ENCODE assay signal across 8 mouse cellular contexts in genomic region chr5:24335888-24336511, GRCm38 (mm10). TPM values are rescaled to one million over a fixed set of nuclear protein-coding genes. Genes with fewer than 3 reads are reported as not detected.
DNase-seq lines count a peak whose midpoint lies in the region; ATAC-seq lines count a peak whose summit lies in the region.

No protein-coding gene starts in this region.

- H3K9ac ChIP-seq in kidney, embryonic 16.5 days (replicated peaks; ENCODE audit: low read length) = no peak overlapping the region

- H3K27me3 ChIP-seq in heart, embryonic 10.5 days (ENCODE audit: insufficient read depth, poor library complexity, severe bottlenecking) = no peaks in the 10 kb centered on the region
- no peaks in the 10 kb centered on the region for H3K27me3 ChIP-seq in kidney, embryonic 16.5 days (ENCODE audit: insufficient read depth, low read length)

- peaks cover 40% of the 10 kb centered on the region for H3K36me3 ChIP-seq in heart, embryonic 10.5 days
- no peaks in the 10 kb centered on the region for H3K36me3 ChIP-seq in kidney, embryonic 16.5 days (ENCODE audit: insufficient read depth, low read length)

- WGBS in heart, embryonic 10.5 days = 19% methylated on average over 3 of the region's 3 CpGs
- 20% methylated on average over 3 of the region's 3 CpGs for WGBS in kidney, embryonic 16.5 days

- H3K27ac ChIP-seq in heart, embryonic 10.5 days = peak overlapping the region; percentile 83
- H3K27ac ChIP-seq in kidney, embryonic 16.5 days (ENCODE audit: low read length) = peak overlapping the region; percentile 31

- DNase-seq in adrenal gland, adult 2 months = peak; percentile 72
- no peak for DNase-seq in adrenal gland, adult 8-10 months
- DNase-seq in 3T3-L1 (ENCODE audit: low read depth, low spot score) = peak; percentile 63
- peak; percentile 42 for DNase-seq in cerebellum, adult 8-10 months
- DNase-seq in heart, embryonic 10.5 days (ENCODE audit: low spot score) = peak; percentile 91
- peak; percentile 75 to 77 for DNase-seq in lung, postnatal 4 days
- DNase-seq in testis, postnatal 10 days (ENCODE audit: low spot score) = peak; percentile 80

- no peak overlapping the region for H3K4me3 ChIP-seq in heart, embryonic 10.5 days
- no peak overlapping the region for H3K4me3 ChIP-seq in kidney, embryonic 16.5 days (ENCODE audit: low read length)

- H3K4me2 ChIP-seq in kidney, embryonic 16.5 days (replicated peaks; ENCODE audit: low read depth, low read length) = no peak overlapping the region

- H3K4me1 ChIP-seq in heart, embryonic 10.5 days = peaks cover 87% of the 10 kb centered on the region
- H3K4me1 ChIP-seq in kidney, embryonic 16.5 days (ENCODE audit: insufficient read depth, low read length) = peaks cover 18% of the 10 kb centered on the region

- no peaks in the 10 kb centered on the region for H3K9me3 ChIP-seq in heart, embryonic 10.5 days
- H3K9me3 ChIP-seq in kidney, embryonic 16.5 days (ENCODE audit: low read length) = no peaks in the 10 kb centered on the region

- peak; percentile 80 for ATAC-seq in kidney, embryonic 16.5 days (ENCODE audit: low FRiP score, low TSS enrichment)

RNA-seq across cellular contexts. Expression of gene Kcnh2, which starts 15.4 kb away (rescaled TPM):
- total RNA-seq in adrenal gland, adult 2 months (2021) = 10 to 100 TPM; 12.3 to 26.4 TPM
- 75.2 and 99.5 TPM in 2 replicates for polyA plus RNA-seq in adrenal gland, adult 2 months (2012; rRNA removed)
- total RNA-seq in adrenal gland, adult 8-10 months (2022) = 10 to 100 TPM; 17.7 to 47.2 (median 36.0) TPM
- polyA plus RNA-seq in heart, embryonic 10.5 days (2016; fragmentation: Nextera tagmentation; extraction: Ambion mirVana) = 28.8 and 32.2 TPM in 2 replicates
- polyA plus RNA-seq in kidney, embryonic 16.5 days (2015; fragmentation: Nextera tagmentation; extraction: Ambion mirVana) = 5.9 and 6.5 TPM in 2 replicates

RNA-seq across cellular contexts. Expression of gene Nos3, which starts 28.6 kb away (rescaled TPM):
- total RNA-seq in adrenal gland, adult 2 months (2021) = 10 to 100 TPM in 1 of 2 experiments, 1 to 10 TPM in 1; 8.5 to 13.6 TPM
- 22.1 and 33.1 TPM in 2 replicates for polyA plus RNA-seq in adrenal gland, adult 2 months (2012; rRNA removed)
- 10 to 100 TPM in 1 of 4 experiments, 1 to 10 TPM in 3; 6.5 to 11.2 (median 9.1) TPM for total RNA-seq in adrenal gland, adult 8-10 months (2022)
- 23.2 and 40.8 TPM in 2 replicates for polyA plus RNA-seq in heart, embryonic 10.5 days (2016; fragmentation: Nextera tagmentation; extraction: Ambion mirVana)
- 19.7 and 20.3 TPM in 2 replicates for polyA plus RNA-seq in kidney, embryonic 16.5 days (2015; fragmentation: Nextera tagmentation; extraction: Ambion mirVana)

RNA-seq across cellular contexts. Expression of gene Atg9b, which starts 55.9 kb away (rescaled TPM):
- total RNA-seq in adrenal gland, adult 2 months (2021) = 1 to 10 TPM; 1.5 to 1.7 TPM
- 7.5 and 11.6 TPM in 2 replicates for polyA plus RNA-seq in adrenal gland, adult 2 months (2012; rRNA removed)
- total RNA-seq in adrenal gland, adult 8-10 months (2022) = 1 to 10 TPM in 1 of 4 experiments, under 1 TPM in 3; 0.55 to 1.3 (median 0.64) TPM
- 1.2 and 2.3 TPM in 2 replicates for polyA plus RNA-seq in heart, embryonic 10.5 days (2016; fragmentation: Nextera tagmentation; extraction: Ambion mirVana)
- polyA plus RNA-seq in kidney, embryonic 16.5 days (2015; fragmentation: Nextera tagmentation; extraction: Ambion mirVana) = 1.0 and 1.7 TPM in 2 replicates

RNA-seq across cellular contexts. Expression of gene Abcb8, which starts 57.5 kb away (rescaled TPM):
- total RNA-seq in adrenal gland, adult 2 months (2021) = 10 to 100 TPM; 63.6 to 69.8 TPM
- 165 and 174 TPM in 2 replicates for polyA plus RNA-seq in adrenal gland, adult 2 months (2012; rRNA removed)
- total RNA-seq in adrenal gland, adult 8-10 months (2022) = 10 to 100 TPM; 73.5 to 97.6 (median 86.0) TPM
- polyA plus RNA-seq in heart, embryonic 10.5 days (2016; fragmentation: Nextera tagmentation; extraction: Ambion mirVana) = 62.7 and 81.3 TPM in 2 replicates
- polyA plus RNA-seq in kidney, embryonic 16.5 days (2015; fragmentation: Nextera tagmentation; extraction: Ambion mirVana) = 76.1 and 80.3 TPM in 2 replicates
